Mouse (Mus musculus) C2C12 (cell line): Measurements from ENCODE around the gene Dzip1l.

Source experiments
- MAX ChIP-seq: IDR thresholded peaks from one replicate; pipeline ENCODE4 v1.6.1; 2011; ENCODE audit warnings: mild to moderate bottlenecking, control low read depth
- MYOD1 ChIP-seq: IDR thresholded peaks from one replicate; pipeline ENCODE4 v1.6.1; 2011; ENCODE audit warnings: low read depth; ENCODE audit not compliant: control insufficient read depth, insufficient read length
- MYOG ChIP-seq: IDR thresholded peaks from one replicate; pipeline ENCODE4 v1.6.1; 2011; ENCODE audit not compliant: control insufficient read depth, insufficient read length; ENCODE audit errors: extremely low read depth

DNA sequence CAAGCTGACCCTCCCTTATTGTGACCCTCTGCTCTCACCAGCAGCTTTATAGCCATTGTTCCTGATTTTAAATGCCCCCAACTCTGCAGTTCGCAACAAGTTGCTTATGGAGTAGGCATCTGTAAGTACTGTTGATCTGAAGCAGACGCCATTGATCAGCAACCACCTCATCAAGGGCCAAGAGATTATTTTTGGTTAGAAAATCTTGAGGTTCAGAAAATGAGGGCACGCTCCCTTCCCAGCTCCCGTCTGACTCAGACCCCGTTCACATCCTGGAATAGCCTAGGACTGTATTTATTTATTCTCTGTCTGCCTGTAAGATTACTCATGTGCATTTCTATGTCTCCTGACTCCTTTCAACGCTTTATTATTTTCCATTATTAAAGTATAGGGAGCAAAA, 16.1 kb downstream of the Dzip1l start:
- TF ChIP-seq MAX (no peak), MYOG (no peak), MYOD1 (no peak)
